Mouse (Mus musculus): ENCODE measurements around the gene Sugp2. TPM values are rescaled to one million over a fixed set of nuclear protein-coding genes. Genes with fewer than 3 reads are reported as not detected.

Sugp2 gene
- polyA plus RNA-seq, 1 experiment from 2014 or later: 40.5 TPM

GRCm38 (mm10) chr8:70267674-70268073 is 33.6 kb downstream of the Sugp2 start:
- 86% methylated on average over 3 of the region's 3 CpGs for WGBS
- H3K27me3 ChIP-seq: no peaks in the 10 kb centered on the region

GRCm38 (mm10) chr8:70268311-70268710 is 34.3 kb downstream of the Sugp2 start:
- no peak overlapping the region for H3K9ac ChIP-seq
- peaks cover 36% of the 10 kb centered on the region for H3K36me3 ChIP-seq
- no peak overlapping the region for H3K4me2 ChIP-seq (replicated peaks)
- no peak overlapping the region for H3K4me3 ChIP-seq
- no peaks in the 10 kb centered on the region for H3K4me1 ChIP-seq
- H3K9me3 ChIP-seq: no peaks in the 10 kb centered on the region
- no peaks in the 10 kb centered on the region for H3K27me3 ChIP-seq
- no peak for ATAC-seq (ENCODE audit: low FRiP score, low read depth)
- 61% methylated on average over 5 of the region's 5 CpGs for WGBS
- H3K27ac ChIP-seq: no peak overlapping the region

More at GRCm38 (mm10) chr8:70267674-70268073, 33.6 kb downstream of the Sugp2 start:
- Histone ChIP-seq H3K9me3 (no peaks in the 10 kb centered on the region), H3K36me3 (peaks cover 42% of the 10 kb centered on the region), H3K4me1 (no peaks in the 10 kb centered on the region), H3K4me2 (replicated peaks) (no peak overlapping the region), H3K9ac (no peak overlapping the region), H3K4me3 (no peak overlapping the region), H3K27ac (no peak overlapping the region)
- ATAC-seq (ENCODE audit: low FRiP score, low read depth): no peak

GRCm38 (mm10) chr8:70268799-70269565 is 35.0 kb downstream of the Sugp2 start:
- peaks cover 29% of the 10 kb centered on the region for H3K36me3 ChIP-seq
- 57% methylated on average over 11 of the region's 11 CpGs for WGBS
- H3K9me3 ChIP-seq: no peaks in the 10 kb centered on the region
- no peaks in the 10 kb centered on the region for H3K27me3 ChIP-seq
- no peak overlapping the region for H3K9ac ChIP-seq
- H3K4me2 ChIP-seq (replicated peaks): no peak overlapping the region
- ATAC-seq (ENCODE audit: low FRiP score, low read depth): no peak
- no peak overlapping the region for H3K27ac ChIP-seq
- no peaks in the 10 kb centered on the region for H3K4me1 ChIP-seq
- no peak overlapping the region for H3K4me3 ChIP-seq

GRCm38 (mm10) chr8:70272949-70273348 is 38.9 kb downstream of the Sugp2 start:
- no peak overlapping the region for H3K27ac ChIP-seq
- H3K4me2 ChIP-seq (replicated peaks): no peak overlapping the region
- no peaks in the 10 kb centered on the region for H3K27me3 ChIP-seq
- H3K9ac ChIP-seq: no peak overlapping the region
- H3K36me3 ChIP-seq: no peaks in the 10 kb centered on the region
- no peak for ATAC-seq (ENCODE audit: low FRiP score, low read depth)
- 53% methylated on average over 3 of the region's 3 CpGs for WGBS
- H3K9me3 ChIP-seq: no peaks in the 10 kb centered on the region
- no peak overlapping the region for H3K4me3 ChIP-seq
- 0 out of 2 replicates have a peak, but pooled peaks cover under 1% of the 10 kb centered on the region for H3K4me1 ChIP-seq

GRCm38 (mm10) chr8:70274350-70274749 is 40.3 kb downstream of the Sugp2 start:
- Histone ChIP-seq H3K9me3 (no peaks in the 10 kb centered on the region), H3K9ac (no peak overlapping the region), H3K27me3 (no peaks in the 10 kb centered on the region), H3K4me1 (0 out of 2 replicates have a peak, but pooled peaks cover 5% of the 10 kb centered on the region), H3K4me2 (replicated peaks) (no peak overlapping the region), H3K4me3 (no peak overlapping the region), H3K36me3 (no peaks in the 10 kb centered on the region), H3K27ac (no peak overlapping the region)
- ATAC-seq (ENCODE audit: low FRiP score, low read depth): no peak

- no peak for ATAC-seq (ENCODE audit: low FRiP score, low read depth)
- H3K27me3 ChIP-seq: no peaks in the 10 kb centered on the region
- WGBS: 65% methylated on average over 3 of the region's 3 CpGs
Observed at GRCm38 (mm10) chr8:70276476-70276875, 42.5 kb downstream of the Sugp2 start.

GRCm38 (mm10) chr8:70278175-70278574 is 44.1 kb downstream of the Sugp2 start:
- 61% methylated on average over 15 of the region's 15 CpGs for WGBS
- no peaks in the 10 kb centered on the region for H3K27me3 ChIP-seq
- ATAC-seq (ENCODE audit: low FRiP score, low read depth): no peak
- no peak overlapping the region for H3K4me2 ChIP-seq (replicated peaks)
- peaks cover 10% of the 10 kb centered on the region; the same call in 1 of the 2 replicates for H3K4me1 ChIP-seq
- H3K9me3 ChIP-seq: no peaks in the 10 kb centered on the region
- H3K36me3 ChIP-seq: no peaks in the 10 kb centered on the region
- peak overlapping the region; percentile 27; the same call in 1 of the 2 replicates for H3K9ac ChIP-seq
- H3K27ac ChIP-seq: no peak overlapping the region
- no peak overlapping the region for H3K4me3 ChIP-seq

More at GRCm38 (mm10) chr8:70276476-70276875, 42.5 kb downstream of the Sugp2 start:
- Histone ChIP-seq H3K9ac (no peak overlapping the region), H3K36me3 (no peaks in the 10 kb centered on the region), H3K27ac (no peak overlapping the region), H3K9me3 (no peaks in the 10 kb centered on the region), H3K4me3 (no peak overlapping the region), H3K4me2 (replicated peaks) (no peak overlapping the region), H3K4me1 (0 out of 2 replicates have a peak, but pooled peaks cover 5% of the 10 kb centered on the region)

- H3K36me3 ChIP-seq: no peaks in the 10 kb centered on the region
- H3K9ac ChIP-seq: no peak overlapping the region
- H3K4me3 ChIP-seq: no peak overlapping the region
- no peaks in the 10 kb centered on the region for H3K9me3 ChIP-seq
- ATAC-seq (ENCODE audit: low FRiP score, low read depth): no peak
- WGBS: 38% methylated on average over 8 of the region's 8 CpGs
- H3K27me3 ChIP-seq: no peaks in the 10 kb centered on the region
- H3K27ac ChIP-seq: no peak overlapping the region
- H3K4me1 ChIP-seq: peaks cover 16% of the 10 kb centered on the region
- no peak overlapping the region for H3K4me2 ChIP-seq (replicated peaks)
Observed at GRCm38 (mm10) chr8:70279266-70279665, 45.2 kb downstream of the Sugp2 start.

- no peak overlapping the region for H3K9ac ChIP-seq
- peaks cover 15% of the 10 kb centered on the region for H3K36me3 ChIP-seq
- H3K27ac ChIP-seq: no peak overlapping the region
- no peak overlapping the region for H3K4me2 ChIP-seq (replicated peaks)
- H3K4me3 ChIP-seq: no peak overlapping the region
- H3K4me1 ChIP-seq: peaks cover 23% of the 10 kb centered on the region
- H3K9me3 ChIP-seq: no peaks in the 10 kb centered on the region
- 40% methylated on average over 3 of the region's 3 CpGs for WGBS
- no peak for ATAC-seq (ENCODE audit: low FRiP score, low read depth)
- H3K27me3 ChIP-seq: no peaks in the 10 kb centered on the region
Observed at GRCm38 (mm10) chr8:70281001-70281400, 47.0 kb downstream of the Sugp2 start.

GRCm38 (mm10) chr8:70282603-70283135 is 48.6 kb downstream of the Sugp2 start, which contains the start of gene Homer3:
Homer3 (plus strand) TSS chr8:70282827.
- peak within 1 kb of the TSS; percentile 83 for H3K4me2 ChIP-seq (replicated peaks)
- H3K27ac ChIP-seq: peak within 1 kb of the TSS; percentile 72
- peak; percentile 89 for ATAC-seq (ENCODE audit: low FRiP score, low read depth)
- peaks cover 23% of the 10 kb centered on the region for H3K4me1 ChIP-seq
- H3K27me3 ChIP-seq: no peaks in the 10 kb centered on the region
- peaks cover 4% of the 10 kb centered on the region; the same call in 1 of the 2 replicates for H3K9me3 ChIP-seq
- peaks cover 32% of the 10 kb centered on the region for H3K36me3 ChIP-seq
- H3K4me3 ChIP-seq: peak within 1 kb of the TSS; percentile 71
- WGBS: under 1% methylated on average over 36 of the region's 36 CpGs
- H3K9ac ChIP-seq: peak within 1 kb of the TSS; percentile 95

GRCm38 (mm10) chr8:70283136-70284077 is 49.4 kb downstream of the Sugp2 start:
- H3K4me1 ChIP-seq: peaks cover 18% of the 10 kb centered on the region
- peaks cover 4% of the 10 kb centered on the region; the same call in 1 of the 2 replicates for H3K9me3 ChIP-seq
- under 1% methylated on average over 53 of the region's 55 CpGs for WGBS
- H3K4me3 ChIP-seq: peak overlapping the region; percentile 71
- no peaks in the 10 kb centered on the region for H3K27me3 ChIP-seq
- H3K27ac ChIP-seq: peak overlapping the region; percentile 72
- peak overlapping the region; percentile 95 for H3K9ac ChIP-seq
- peak; percentile 66 for ATAC-seq (ENCODE audit: low FRiP score, low read depth)
- H3K4me2 ChIP-seq (replicated peaks): peak overlapping the region; percentile 83
- peaks cover 39% of the 10 kb centered on the region for H3K36me3 ChIP-seq

All from limb, embryonic 13.5 days (tissue).